Mouse (Mus musculus): Measurements from ENCODE around the gene Enc1. TPM values are rescaled to one million over a fixed set of nuclear protein-coding genes. Genes with fewer than 3 reads are reported as not detected.

Enc1 gene
- total and polyA plus RNA-seq, 3 experiments, result 3.7 to 7.0 (median 6.4) TPM

GRCm38 (mm10) chr13:97254564-97255164 is 13.8 kb downstream of the Enc1 start:
- TF ChIP-seq JUN (IDR thresholded peaks at IDR 0.05; ENCODE audit: insufficient read depth, low read depth, low read length) (no peak), NELFE (IDR thresholded peaks at IDR 0.05; ENCODE audit: low read depth, low read length) (no peak), CHD2 (IDR thresholded peaks at IDR 0.05; ENCODE audit: low read length) (no peak), ZKSCAN1 (IDR thresholded peaks at IDR 0.05; ENCODE audit: borderline replicate concordance, low read depth, low read length) (no peak), EP300 (IDR thresholded peaks at IDR 0.05; ENCODE audit: low read length) (no peak), CHD1 (IDR thresholded peaks at IDR 0.05; ENCODE audit: low read depth, low read length) (no peak), POLR2AphosphoS2 (IDR thresholded peaks at IDR 0.05; ENCODE audit: low read depth, low read length) (no peak), ZNF384 (IDR thresholded peaks at IDR 0.05; ENCODE audit: low read depth, low read length) (no peak), MEF2A (IDR thresholded peaks at IDR 0.05; ENCODE audit: borderline replicate concordance, low read depth, low read length) (no peak), MYC (IDR thresholded peaks at IDR 0.05; ENCODE audit: low read depth, low read length) (no peak), ETS1 (conservative IDR thresholded peaks at IDR 0.05; ENCODE audit: low read depth, low read length) (no peak), ZC3H11A (IDR thresholded peaks at IDR 0.05; ENCODE audit: low read depth, low read length) (no peak), MAFK (IDR thresholded peaks at IDR 0.05; ENCODE audit: insufficient replicate concordance, low read length) (no peak), USF1 (IDR thresholded peaks at IDR 0.05; ENCODE audit: low read depth, low read length) (no peak), BHLHE40 (IDR thresholded peaks at IDR 0.05; ENCODE audit: low read depth, low read length) (no peak), TCF12 (IDR thresholded peaks at IDR 0.05; ENCODE audit: low read depth, low read length) (no peak), GABPA (IDR thresholded peaks at IDR 0.05; ENCODE audit: insufficient replicate concordance, low read depth, low read length) (no peak), HCFC1 (IDR thresholded peaks at IDR 0.05; ENCODE audit: low read depth, low read length) (no peak), NRF1 (IDR thresholded peaks at IDR 0.05; ENCODE audit: low read depth, low read length) (no peak), TBP (conservative IDR thresholded peaks at IDR 0.05; ENCODE audit: low read depth, low read length) (no peak)
- DNase-seq (ENCODE audit: extremely low read depth), result no peak
- Histone ChIP-seq H3K36me3 (replicated peaks in 1 of 2; ENCODE audit: control insufficient read depth in 1 of 2, insufficient read depth in 1 of 2, low read length in 1 of 2) (peaks cover 0 to 26% of the 10 kb centered on the region in 2 experiments), H3K27ac (ENCODE audit: insufficient read depth, low read depth) (no peak overlapping the region), H3K27me3 (replicated peaks) (no peaks in the 10 kb centered on the region), H3K9ac (ENCODE audit: insufficient read depth, low read depth) (no peak overlapping the region), H3K9me3 (replicated peaks; ENCODE audit: low read length) (no peaks in the 10 kb centered on the region), H3K79me2 (replicated peaks; ENCODE audit: control insufficient read depth, extremely low read depth, insufficient read depth, poor library complexity, severe bottlenecking) (no peaks in the 10 kb centered on the region), H3K4me2 (ENCODE audit: insufficient read depth, low read depth, poor library complexity, severe bottlenecking) (no peak overlapping the region), H3K4me3 (replicated peaks in 1 of 3; ENCODE audit: low read depth in 2 of 3, low read length in 2 of 3, poor library complexity in 1 of 3) (no peak overlapping the region), H3K4me1 (ENCODE audit: control insufficient read depth in 1 of 2, insufficient read depth in 2 of 2) (peaks cover under 1 to 8% of the 10 kb centered on the region in 2 experiments; a peak in 3 of 4 replicates)
- dilution Hi-C loops (cut with MboI; ENCODE audit: extremely low pct_ligation_motif_present, extremely low pct_unique_long_range_greater_than_20kb, low sequenced_read_pairs) (no loop called here), in situ Hi-C loops (cut with MboI; ENCODE audit: low pct_ligation_motif_present, low pct_unique_long_range_greater_than_20kb, low sequenced_read_pairs) (no loop called here)

All from CH12.LX (cell line).